In the genomic region with DNA sequence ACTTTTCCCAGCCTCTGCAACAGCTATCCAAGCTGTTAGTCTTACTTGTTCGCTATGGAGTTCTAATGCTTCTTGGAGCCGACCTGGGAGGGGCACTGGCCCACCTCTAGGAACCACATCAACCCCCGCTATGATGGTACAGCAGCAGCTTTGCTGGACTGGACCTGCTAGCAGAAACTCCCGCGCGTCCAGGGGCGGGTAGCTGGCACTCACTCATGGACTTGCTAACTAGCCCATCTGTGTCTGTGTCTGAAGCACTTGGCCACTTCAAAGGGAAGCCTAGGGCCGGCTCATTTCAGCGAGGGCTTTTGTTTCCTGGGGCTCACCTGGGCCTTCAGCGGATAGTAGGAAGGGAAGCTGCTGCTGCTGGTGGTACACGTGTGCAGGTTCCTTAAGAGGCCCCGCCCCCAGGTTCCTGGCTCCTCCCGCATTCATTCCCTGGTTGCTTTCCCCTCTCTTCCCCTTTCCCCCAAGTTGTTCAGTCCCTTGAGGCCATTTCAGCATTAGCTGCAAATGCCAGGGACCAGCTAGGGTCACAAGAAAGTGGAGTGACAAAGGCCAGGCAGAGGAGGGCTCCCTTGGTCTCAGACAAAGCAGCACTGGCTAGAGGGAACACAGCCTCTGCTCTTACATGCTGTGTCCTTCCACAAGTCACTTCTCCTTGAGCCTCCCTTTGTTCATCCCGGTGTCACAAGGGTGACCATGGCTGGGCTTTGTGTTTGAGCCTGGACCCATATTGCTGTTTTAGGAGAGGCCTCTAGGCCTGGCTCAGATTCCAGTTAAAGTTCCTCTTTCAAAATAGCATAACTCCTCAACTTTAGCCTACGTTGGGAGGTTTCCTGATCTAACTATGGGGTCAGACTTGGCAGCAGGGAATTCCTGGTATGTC, we compare ENCODE assay signal across 9 mouse cellular contexts. TPM values are rescaled to one million over a fixed set of nuclear protein-coding genes. Genes with fewer than 3 reads are reported as not detected.
DNase-seq lines count a peak whose midpoint lies in the region; ATAC-seq lines count a peak whose summit lies in the region.
"Had no signal": no experiment of that assay in that cellular context is flagged by ENCODE, and none has a peak within 500 bp of the region (broad histone marks: within the 10 kb centered on the region; RNA-seq: fewer than 3 reads in every experiment).

A gene (minus strand): TSS at position 393 of the 889 bp plus-strand sequence.

- 4% methylated on average over 15 of the region's 15 CpGs for WGBS in embryonic facial prominence, embryonic 13.5 days
- 8% methylated on average over 15 of the region's 15 CpGs for whole genome bisulfite sequencing in hindbrain, embryonic 15.5 days
- 12% methylated on average over 15 of the region's 15 CpGs for WGBS in liver, embryonic 13.5 days (ENCODE audit: insufficient replicate concordance)
- WGBS in neural tube, embryonic 13.5 days: 9% methylated on average over 15 of the region's 15 CpGs

- H3K4me2 ChIP-seq in embryonic facial prominence, embryonic 13.5 days: peak within 1 kb of the TSS; percentile 71
- H3K4me2 ChIP-seq in hindbrain, embryonic 15.5 days: peak within 1 kb of the TSS; percentile 72
- peak within 1 kb of the TSS; percentile 45 for H3K4me2 ChIP-seq in liver, embryonic 13.5 days
- H3K4me2 ChIP-seq in neural tube, embryonic 13.5 days: peak within 1 kb of the TSS; percentile 63

- ATAC-seq in embryonic facial prominence, embryonic 13.5 days (ENCODE audit: insufficient number of reproducible peaks, insufficient read depth, low FRiP score, low TSS enrichment, low read depth): peak; percentile 45; the same call in 1 of the 2 replicates
- no peak; the same call in none of the 2 replicates for ATAC-seq in hindbrain, embryonic 15.5 days (ENCODE audit: low FRiP score, low read depth)
- no peak for ATAC-seq in liver, embryonic 13.5 days (ENCODE audit: low read depth)
- peak; percentile 47 for ATAC-seq in neural tube, embryonic 13.5 days (ENCODE audit: low read depth)

- peak within 1 kb of the TSS; percentile 72 for H3K27ac ChIP-seq in embryonic facial prominence, embryonic 13.5 days
- H3K27ac ChIP-seq in hindbrain, embryonic 15.5 days (replicated peaks): peak within 1 kb of the TSS; percentile 49
- H3K27ac ChIP-seq in liver, embryonic 13.5 days: no peak within 1 kb of the TSS
- peak within 1 kb of the TSS; percentile 42; the same call in 1 of the 2 replicates for H3K27ac ChIP-seq in neural tube, embryonic 13.5 days (replicated peaks)

- peaks cover 8% of the 10 kb centered on the region; the same call in 1 of the 2 replicates for H3K27me3 ChIP-seq in embryonic facial prominence, embryonic 13.5 days
- peaks cover 23% of the 10 kb centered on the region for H3K27me3 ChIP-seq in hindbrain, embryonic 15.5 days
- peaks cover 44% of the 10 kb centered on the region for H3K27me3 ChIP-seq in liver, embryonic 13.5 days
- H3K27me3 ChIP-seq in neural tube, embryonic 13.5 days: peaks cover 50% of the 10 kb centered on the region

- peak within 1 kb of the TSS; percentile 61 for H3K9ac ChIP-seq in embryonic facial prominence, embryonic 13.5 days
- peak within 1 kb of the TSS; percentile 36 for H3K9ac ChIP-seq in hindbrain, embryonic 15.5 days
- H3K9ac ChIP-seq in liver, embryonic 13.5 days: no peak within 1 kb of the TSS
- H3K9ac ChIP-seq in neural tube, embryonic 13.5 days: peak within 1 kb of the TSS; percentile 48; the same call in 1 of the 2 replicates

- H3K4me1 ChIP-seq in embryonic facial prominence, embryonic 13.5 days: peaks cover 29% of the 10 kb centered on the region
- H3K4me1 ChIP-seq in hindbrain, embryonic 15.5 days (replicated peaks): peaks cover 29% of the 10 kb centered on the region
- peaks cover 9% of the 10 kb centered on the region for H3K4me1 ChIP-seq in liver, embryonic 13.5 days (replicated peaks)
- peaks cover 30% of the 10 kb centered on the region for H3K4me1 ChIP-seq in neural tube, embryonic 13.5 days (replicated peaks)

- peak; percentile 35 for DNase-seq in kidney, adult 11 months
- no peak for DNase-seq in kidney, adult 9 months
- no peak for DNase-seq in liver, embryonic 13.5 days
- DNase-seq in gastrocnemius, postnatal 10 days: no peak
- no peak for DNase-seq in c-Kit-positive CD71-positive TER-119-positive erythroid progenitor cells, embryonic 14.5 days (ENCODE audit: low spot score)

- H3K36me3 ChIP-seq in embryonic facial prominence, embryonic 13.5 days: no peaks in the 10 kb centered on the region
- no peaks in the 10 kb centered on the region for H3K36me3 ChIP-seq in hindbrain, embryonic 15.5 days
- H3K36me3 ChIP-seq in liver, embryonic 13.5 days: no peaks in the 10 kb centered on the region
- H3K36me3 ChIP-seq in neural tube, embryonic 13.5 days: no peaks in the 10 kb centered on the region
- H3K36me3 ChIP-seq: G1E had no signal

- H3K4me3 ChIP-seq in embryonic facial prominence, embryonic 13.5 days: peak within 1 kb of the TSS; percentile 32
- peak within 1 kb of the TSS; percentile 38 for H3K4me3 ChIP-seq in hindbrain, embryonic 15.5 days
- H3K4me3 ChIP-seq in liver, embryonic 13.5 days (replicated peaks): no peak within 1 kb of the TSS
- peak within 1 kb of the TSS; percentile 31 for H3K4me3 ChIP-seq in neural tube, embryonic 13.5 days

- H3K9me3 ChIP-seq in embryonic facial prominence, embryonic 13.5 days: no peaks in the 10 kb centered on the region
- H3K9me3 ChIP-seq in hindbrain, embryonic 15.5 days: no peaks in the 10 kb centered on the region
- no peaks in the 10 kb centered on the region for H3K9me3 ChIP-seq in liver, embryonic 13.5 days (replicated peaks)
- H3K9me3 ChIP-seq in neural tube, embryonic 13.5 days: no peaks in the 10 kb centered on the region
- H3K9me3 ChIP-seq: G1E had no signal

RNA-seq across cellular contexts. Expression of the gene that starts here (rescaled TPM):
- 0.45 and 0.65 TPM in 2 replicates for polyA plus RNA-seq in embryonic facial prominence, embryonic 13.5 days (2015; fragmentation: Nextera tagmentation; extraction: Ambion mirVana)
- polyA plus RNA-seq in hindbrain, embryonic 15.5 days (2015; fragmentation: Nextera tagmentation; extraction: Ambion mirVana): 0.18 and 0.53 TPM in 2 replicates
- polyA plus RNA-seq in liver, embryonic 13.5 days (2015; fragmentation: Nextera tagmentation; extraction: Ambion mirVana): not detected in 2 replicates
- polyA plus RNA-seq in neural tube, embryonic 13.5 days (2015; fragmentation: Nextera tagmentation; extraction: Ambion mirVana): 0.11 TPM in 1 of 2 replicates, not detected in the other
- 1 to 10 TPM in 1 of 2 experiments, under 1 TPM in 1; 0.90 to 1.2 TPM for total RNA-seq in gastrocnemius, postnatal 10 days (2021)
- total RNA-seq: G1E had no signal
- polyA plus RNA-seq: G1E had no signal

Comparison
In these comparisons a context has a peak if more than half of its experiments do, and no peak if none do; other contexts are left out.
1. Peak in ATAC-seq, H3K4me3 ChIP-seq, H3K27ac ChIP-seq, H3K9ac ChIP-seq and H3K4me2 ChIP-seq in embryonic facial prominence, embryonic 13.5 days; RNA of the gene not detected or under 1 TPM.
2. Peak in ATAC-seq, H3K4me3 ChIP-seq, H3K27ac ChIP-seq, H3K9ac ChIP-seq and H3K4me2 ChIP-seq in neural tube, embryonic 13.5 days; RNA of the gene not detected or under 1 TPM.